Mouse (Mus musculus) midbrain, embryonic 10.5 days (tissue): ENCODE results near the gene Vamp5. TPM values are rescaled to one million over a fixed set of nuclear protein-coding genes. Genes with fewer than 3 reads are reported as not detected.
A peak's percentile ranks its signal among the peaks of the same experiment; 100 is the strongest.

Experiments used
- DNase-seq: peaks from one replicate; pipeline ENCODE4 v3.0.0-alpha.2; 2017; ENCODE audit warnings: low spot score
- H3K27ac ChIP-seq: fragments of 300-500 bp; sonication (generic); replicated peaks from 2 replicates; pipeline ENCODE4 v1.5.1; 2016; ENCODE audit warnings: mild to moderate bottlenecking
- H3K27me3 ChIP-seq: fragments of 300-500 bp; sonication (generic); 2 replicates; pipeline ENCODE4 v1.6.1; 2016; ENCODE audit warnings: low read depth, mild to moderate bottlenecking; ENCODE audit not compliant: poor library complexity, severe bottlenecking
- H3K36me3 ChIP-seq: fragments of 300-500 bp; sonication (generic); 2 replicates; pipeline ENCODE4 v1.6.1; 2016; ENCODE audit warnings: mild to moderate bottlenecking, moderate library complexity
- H3K4me1 ChIP-seq: fragments of 300-500 bp; sonication (generic); 2 replicates; pipeline ENCODE4 v1.6.1; 2016
- H3K4me3 ChIP-seq: fragments of 300-500 bp; sonication (generic); 2 replicates; pipeline ENCODE4 v1.5.1; 2016; ENCODE audit warnings: mild to moderate bottlenecking, moderate library complexity
- H3K9me3 ChIP-seq: fragments of 300-500 bp; sonication (generic); replicated peaks from 2 replicates; pipeline ENCODE4 v1.6.1; 2016; ENCODE audit warnings: mild to moderate bottlenecking
- WGBS: fragments of 180-500 bp; shearing (Covaris S2); methylation state at CpG from one replicate; pipeline ENCODE4 v1.1.7; 2016; 5-methylcytosine and 5-hydroxymethylcytosine counted together
- polyA plus RNA-seq: library from polyadenylated mRNA; unstranded; fragments of >200 nt; fragmentation: Nextera tagmentation; extraction: Ambion mirVana; gene quantifications from 2 replicates; pipeline ENCODE4 v1.2.1, GENCODE M21; 2016

The Vamp5 gene
- polyA plus RNA-seq, 1 experiment from 2014 or later = 12.9 TPM

DNA sequence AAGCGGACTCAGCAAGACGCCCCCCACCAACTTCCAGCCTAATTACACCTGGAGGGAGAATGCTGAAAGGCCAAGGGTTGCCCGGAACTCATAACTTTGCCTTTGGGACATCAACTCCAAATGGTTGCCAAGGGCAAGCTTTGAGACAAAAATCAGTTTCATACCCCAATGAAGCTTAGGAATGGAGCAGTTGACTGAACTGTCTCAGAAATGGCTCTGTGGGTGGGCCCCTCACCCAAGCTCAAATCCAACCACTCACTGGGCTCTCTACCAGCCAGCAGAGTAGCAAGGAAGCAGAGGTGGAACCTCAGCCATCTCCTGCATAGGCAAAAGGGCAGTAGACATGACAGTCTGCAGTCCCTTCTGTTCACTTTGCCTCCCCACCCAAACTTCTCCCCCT is 7.5 kb upstream of the Vamp5 start:
- peaks cover 25% of the 10 kb centered on the region for H3K27me3 ChIP-seq
- 77% methylated on average over 3 of the region's 3 CpGs for WGBS
- no peaks in the 10 kb centered on the region for H3K9me3 ChIP-seq
- no peak overlapping the region for H3K4me3 ChIP-seq
- H3K27ac ChIP-seq = no peak overlapping the region
- H3K36me3 ChIP-seq = no peaks in the 10 kb centered on the region
- DNase-seq = no peak
- H3K4me1 ChIP-seq = peaks cover 23% of the 10 kb centered on the region

DNA sequence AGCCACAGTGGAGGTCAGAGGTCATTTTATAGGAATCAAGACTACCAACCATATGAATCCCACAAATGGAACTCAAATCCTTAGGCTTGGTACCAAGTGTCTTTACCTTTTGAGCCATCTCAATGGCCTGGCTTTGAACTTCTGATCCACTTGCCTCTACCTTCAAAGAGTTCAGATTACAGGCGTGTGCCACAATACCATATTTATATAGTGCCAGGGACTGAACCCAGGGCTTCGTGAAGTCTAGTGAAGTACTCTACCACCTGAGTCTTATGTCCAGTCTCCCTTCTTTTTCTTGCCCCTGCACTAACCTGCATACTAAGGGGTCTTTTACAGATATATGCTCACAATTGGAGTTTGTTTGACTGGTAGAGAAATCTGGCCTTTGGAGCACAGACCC is 6.3 kb upstream of the Vamp5 start:
- no peaks in the 10 kb centered on the region for H3K36me3 ChIP-seq
- DNase-seq = no peak
- H3K4me3 ChIP-seq = no peak overlapping the region
- peaks cover 23% of the 10 kb centered on the region for H3K4me1 ChIP-seq
- no peaks in the 10 kb centered on the region for H3K9me3 ChIP-seq
- no peak overlapping the region for H3K27ac ChIP-seq
- 96% methylated on average over 2 of the region's 2 CpGs for WGBS
- H3K27me3 ChIP-seq = peaks cover 31% of the 10 kb centered on the region

DNA sequence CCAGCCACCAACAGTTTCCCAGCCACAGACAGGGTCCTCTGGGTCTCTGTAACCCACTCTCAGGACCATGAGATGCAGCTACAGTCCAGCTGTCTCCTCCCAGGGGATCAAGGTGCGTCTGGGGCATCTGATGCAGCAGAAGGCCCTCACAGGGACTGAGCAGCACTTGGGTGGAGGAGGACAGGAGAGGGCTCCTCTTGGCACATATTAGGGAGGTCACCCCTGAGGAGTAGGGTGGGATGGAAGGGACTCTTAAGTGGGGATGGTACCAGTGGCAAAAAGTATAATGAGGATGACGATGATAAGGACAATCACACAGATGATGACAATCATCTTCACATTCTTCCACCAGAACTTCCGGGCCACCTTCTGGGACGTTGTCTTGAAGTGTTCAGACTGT is 5.0 kb upstream of the Vamp5 start:
- Histone ChIP-seq H3K27ac (no peak overlapping the region), H3K36me3 (no peaks in the 10 kb centered on the region), H3K9me3 (no peaks in the 10 kb centered on the region), H3K4me1 (peaks cover 14% of the 10 kb centered on the region), H3K27me3 (peaks cover 35% of the 10 kb centered on the region), H3K4me3 (no peak overlapping the region)
- 90% methylated on average over 4 of the region's 4 CpGs for WGBS
- no peak for DNase-seq

DNA sequence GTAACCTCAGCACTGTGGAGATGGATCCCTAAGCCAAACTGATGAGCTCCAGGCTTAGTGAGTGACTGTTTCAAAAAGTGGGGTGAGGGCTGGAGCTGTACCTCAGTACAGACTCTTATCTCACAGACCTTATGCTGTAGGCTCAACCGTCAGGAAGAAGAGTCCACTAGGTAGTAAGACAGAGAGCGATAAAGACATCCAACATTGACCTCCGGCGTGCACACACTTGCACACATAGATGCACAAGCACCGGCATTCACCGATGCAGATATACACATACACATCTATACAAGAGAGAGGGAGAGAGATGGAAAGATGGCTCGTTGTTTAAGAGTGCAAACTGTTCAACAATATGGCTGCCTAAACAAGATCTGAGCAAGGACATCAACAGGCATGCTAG is 3.7 kb upstream of the Vamp5 start:
- no peaks in the 10 kb centered on the region for H3K9me3 ChIP-seq
- H3K27ac ChIP-seq = no peak overlapping the region
- 95% methylated on average over 7 of the region's 7 CpGs for WGBS

DNA sequence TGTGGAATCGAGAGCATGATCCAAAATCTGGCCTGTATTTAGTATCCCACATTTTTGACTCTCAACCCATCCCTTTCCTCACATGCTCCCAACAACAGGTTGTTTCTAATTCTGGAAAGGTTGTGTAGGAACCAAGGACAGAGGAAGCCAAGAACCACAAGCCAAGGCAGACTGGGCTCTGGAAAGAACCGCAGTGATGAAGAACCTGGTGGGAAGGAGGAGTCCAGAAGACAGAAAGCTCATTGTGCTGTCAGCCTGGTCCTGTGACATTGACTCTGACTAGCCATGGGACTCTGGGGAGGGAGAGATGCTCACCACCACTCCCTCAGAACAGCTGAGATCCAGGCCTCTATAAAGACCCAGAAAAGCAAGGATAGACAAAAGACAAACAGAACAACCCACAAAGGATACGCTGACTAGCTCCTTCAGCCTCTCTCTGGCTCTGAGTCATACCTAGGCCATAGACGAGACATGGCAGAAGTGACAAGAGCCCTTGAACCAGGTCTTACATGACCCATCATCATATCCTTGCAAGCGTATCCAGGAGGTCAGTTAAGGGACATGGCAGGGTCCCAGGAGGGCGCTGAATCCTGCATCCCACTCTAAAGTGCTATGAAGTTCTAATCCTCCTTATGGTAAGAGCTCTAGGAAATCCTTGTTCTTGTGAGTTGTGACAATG is 3.0 kb upstream of the Vamp5 start:
- no peaks in the 10 kb centered on the region for H3K9me3 ChIP-seq
- H3K4me3 ChIP-seq = no peak overlapping the region
- H3K36me3 ChIP-seq = no peaks in the 10 kb centered on the region
- H3K27ac ChIP-seq = no peak overlapping the region
- H3K4me1 ChIP-seq = peaks cover 8% of the 10 kb centered on the region
- 83% methylated on average over 6 of the region's 6 CpGs for WGBS
- H3K27me3 ChIP-seq = peaks cover 38% of the 10 kb centered on the region
- no peak for DNase-seq

More for the DNA sequence above, 3.7 kb upstream of the Vamp5 start:
- no peak overlapping the region for H3K4me3 ChIP-seq
- DNase-seq = no peak
- H3K27me3 ChIP-seq = peaks cover 35% of the 10 kb centered on the region
- no peaks in the 10 kb centered on the region for H3K36me3 ChIP-seq
- H3K4me1 ChIP-seq = peaks cover 8% of the 10 kb centered on the region

DNA sequence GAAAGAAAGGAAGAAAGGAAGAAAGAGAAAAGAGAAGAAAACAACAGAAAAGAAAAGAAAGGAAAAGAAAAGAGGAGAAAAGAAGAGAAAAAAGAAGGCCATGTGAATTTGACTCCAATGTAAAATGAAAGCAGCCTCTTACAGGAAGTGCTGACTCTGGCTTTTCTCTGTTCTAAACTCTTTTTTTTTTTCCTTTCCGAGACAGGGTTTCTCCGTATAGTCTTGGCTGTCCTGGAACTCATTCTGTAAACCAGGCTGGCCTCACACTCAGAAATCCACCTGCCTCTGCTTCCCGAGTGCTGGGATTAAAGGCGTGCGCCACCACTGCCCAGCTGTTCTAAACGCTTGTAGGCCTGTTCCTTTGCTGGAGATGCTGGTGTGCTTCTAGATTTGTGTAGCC is 2.2 kb upstream of the Vamp5 start:
- 90% methylated on average over 6 of the region's 6 CpGs for WGBS
- no peaks in the 10 kb centered on the region for H3K9me3 ChIP-seq
- H3K27ac ChIP-seq = no peak overlapping the region
- peaks cover 41% of the 10 kb centered on the region for H3K27me3 ChIP-seq
- no peak for DNase-seq
- no peak overlapping the region for H3K4me3 ChIP-seq
- no peaks in the 10 kb centered on the region for H3K36me3 ChIP-seq
- peaks cover 8% of the 10 kb centered on the region for H3K4me1 ChIP-seq

- peak overlapping the region; percentile 67; the same call in 1 of the 2 replicates for H3K27ac ChIP-seq
- no peak for DNase-seq
- WGBS = 47% methylated on average over 7 of the region's 7 CpGs
- H3K27me3 ChIP-seq = peaks cover 41% of the 10 kb centered on the region
- no peaks in the 10 kb centered on the region for H3K36me3 ChIP-seq
- peak overlapping the region; percentile 57 for H3K4me3 ChIP-seq
- H3K4me1 ChIP-seq = peaks cover 8% of the 10 kb centered on the region
- no peaks in the 10 kb centered on the region for H3K9me3 ChIP-seq
Measured at GRCm38 (mm10) chr6:72379377-72380130, 714 bp downstream of the Vamp5 start.

DNA sequence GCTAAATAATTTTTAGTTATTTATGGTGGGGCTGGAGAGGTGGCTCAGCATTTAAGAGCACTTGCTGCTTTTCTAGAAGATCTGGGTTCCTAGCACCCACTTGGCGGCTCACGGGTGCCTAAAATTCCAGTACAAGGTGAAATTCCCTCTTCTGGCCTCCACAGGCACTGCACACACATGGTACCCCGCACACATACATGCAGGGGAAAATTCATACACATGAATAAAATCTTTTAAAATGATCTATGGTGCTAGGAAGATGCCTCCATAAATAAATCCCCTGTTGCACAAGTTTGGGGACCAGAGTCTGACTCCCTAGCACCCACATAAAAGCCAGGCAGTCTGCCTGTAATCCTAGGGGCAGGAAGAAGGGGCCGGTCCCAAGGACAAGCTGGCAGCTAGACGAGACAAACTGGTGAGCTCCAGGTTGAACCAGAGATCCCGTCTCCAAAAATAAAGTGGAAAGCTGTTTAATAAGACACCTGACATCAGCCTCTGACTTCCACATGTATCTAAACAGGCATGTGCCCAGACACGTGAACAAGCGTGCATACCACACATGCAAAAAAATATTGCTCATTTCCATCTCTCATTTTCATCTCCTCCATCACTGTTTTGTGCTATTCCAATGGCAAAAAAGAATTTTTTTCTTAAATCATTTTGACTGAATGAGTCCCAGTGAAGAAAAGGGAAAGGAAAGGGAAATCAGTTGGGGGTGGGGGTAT is 1.6 kb downstream of the Vamp5 start:
- peaks cover 8% of the 10 kb centered on the region for H3K4me1 ChIP-seq
- no peaks in the 10 kb centered on the region for H3K36me3 ChIP-seq
- H3K27ac ChIP-seq = no peak overlapping the region
- no peak overlapping the region for H3K4me3 ChIP-seq
- peaks cover 41% of the 10 kb centered on the region for H3K27me3 ChIP-seq
- WGBS = 85% methylated on average over 8 of the region's 8 CpGs
- DNase-seq = no peak
- H3K9me3 ChIP-seq = no peaks in the 10 kb centered on the region

DNA sequence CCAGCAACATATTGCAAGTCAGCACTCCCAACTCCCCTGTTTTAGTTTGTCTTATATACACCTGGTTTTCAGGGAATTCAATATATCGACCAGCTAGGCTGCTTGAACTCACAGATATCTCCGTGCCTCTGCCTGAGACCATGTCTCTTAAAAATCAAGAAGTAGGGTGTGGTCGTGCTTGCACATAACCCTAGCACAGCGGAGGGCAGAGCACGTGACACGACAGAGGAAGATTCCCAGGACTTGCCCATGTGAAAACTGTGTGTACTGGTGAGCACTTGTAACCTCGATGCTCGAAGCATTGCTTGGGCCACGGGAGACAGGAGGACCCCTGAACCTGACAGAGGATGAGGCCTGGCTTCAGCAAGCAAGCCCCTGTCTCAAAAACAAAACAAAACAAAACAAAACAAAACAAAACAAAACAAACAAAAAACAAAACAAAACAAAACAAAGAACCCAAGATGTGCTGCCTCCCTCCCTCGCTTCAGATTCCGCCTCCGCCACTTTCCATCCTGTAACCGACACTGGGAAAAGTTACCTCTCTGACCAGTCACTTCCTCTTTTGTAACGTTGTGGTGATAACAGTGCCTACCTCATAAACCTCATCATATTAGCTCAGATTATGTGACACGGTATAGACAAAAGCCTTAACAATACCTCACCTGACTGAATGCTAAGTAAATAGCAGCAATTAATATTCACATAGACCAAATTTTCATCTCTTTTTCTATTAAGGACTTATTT is 5.3 kb downstream of the Vamp5 start:
- peaks cover 16% of the 10 kb centered on the region for H3K4me1 ChIP-seq
- DNase-seq = no peak
- peaks cover 20% of the 10 kb centered on the region for H3K27me3 ChIP-seq
- no peaks in the 10 kb centered on the region for H3K36me3 ChIP-seq
- H3K27ac ChIP-seq = no peak overlapping the region
- H3K4me3 ChIP-seq = no peak overlapping the region
- H3K9me3 ChIP-seq = no peaks in the 10 kb centered on the region
- 88% methylated on average over 15 of the region's 15 CpGs for WGBS

DNA sequence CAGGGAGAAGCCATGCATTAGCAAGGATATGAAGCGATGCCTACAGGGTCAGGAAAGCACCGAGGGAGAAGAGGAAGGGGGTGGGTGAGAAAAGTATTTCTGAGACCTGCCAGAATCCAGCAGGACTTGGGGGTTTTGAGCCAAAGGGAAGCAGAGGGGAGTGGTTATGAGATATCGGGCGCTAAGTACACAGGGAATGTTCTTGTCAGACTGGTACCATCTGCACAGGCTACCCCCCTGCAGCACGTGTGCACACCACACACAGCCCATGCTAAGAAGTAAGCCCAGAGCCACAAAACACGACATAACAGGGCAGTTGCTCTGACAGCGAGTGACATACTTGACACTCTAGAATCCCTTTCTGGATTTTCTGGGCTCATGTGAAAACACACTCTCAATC is 6.1 kb downstream of the Vamp5 start:
- no peaks in the 10 kb centered on the region for H3K9me3 ChIP-seq
- H3K4me3 ChIP-seq = no peak overlapping the region
- H3K27me3 ChIP-seq = peaks cover 12% of the 10 kb centered on the region
- no peak overlapping the region for H3K27ac ChIP-seq
- WGBS = 80% methylated on average over 7 of the region's 7 CpGs
- H3K4me1 ChIP-seq = peaks cover 14% of the 10 kb centered on the region
- H3K36me3 ChIP-seq = no peaks in the 10 kb centered on the region
- no peak for DNase-seq

DNA sequence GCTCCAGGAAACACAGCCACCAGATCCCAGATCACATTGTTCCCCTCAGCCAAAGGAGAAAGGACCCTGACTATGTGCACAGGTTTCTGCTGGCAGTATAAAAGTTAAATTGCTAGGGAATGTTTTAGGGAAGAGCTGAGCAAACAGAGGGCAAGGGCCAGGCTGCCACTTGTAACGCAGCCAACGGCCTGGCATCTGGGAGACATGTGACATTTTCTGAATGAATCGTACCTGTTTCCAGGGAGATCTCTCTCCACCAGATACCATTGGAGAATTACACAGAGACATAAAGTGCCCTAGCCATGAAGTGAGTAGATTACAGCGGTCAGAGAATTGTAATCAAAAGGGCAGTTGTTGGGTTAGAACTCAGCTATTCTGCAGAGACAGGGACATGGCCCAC is 7.1 kb downstream of the Vamp5 start:
- peaks cover 14% of the 10 kb centered on the region for H3K4me1 ChIP-seq
- no peak for DNase-seq
- no peaks in the 10 kb centered on the region for H3K36me3 ChIP-seq
- H3K4me3 ChIP-seq = no peak overlapping the region
- H3K27me3 ChIP-seq = peaks cover 2% of the 10 kb centered on the region; the same call in 1 of the 2 replicates
- 90% methylated on average over 4 of the region's 4 CpGs for WGBS
- H3K27ac ChIP-seq = no peak overlapping the region
- H3K9me3 ChIP-seq = no peaks in the 10 kb centered on the region

DNA sequence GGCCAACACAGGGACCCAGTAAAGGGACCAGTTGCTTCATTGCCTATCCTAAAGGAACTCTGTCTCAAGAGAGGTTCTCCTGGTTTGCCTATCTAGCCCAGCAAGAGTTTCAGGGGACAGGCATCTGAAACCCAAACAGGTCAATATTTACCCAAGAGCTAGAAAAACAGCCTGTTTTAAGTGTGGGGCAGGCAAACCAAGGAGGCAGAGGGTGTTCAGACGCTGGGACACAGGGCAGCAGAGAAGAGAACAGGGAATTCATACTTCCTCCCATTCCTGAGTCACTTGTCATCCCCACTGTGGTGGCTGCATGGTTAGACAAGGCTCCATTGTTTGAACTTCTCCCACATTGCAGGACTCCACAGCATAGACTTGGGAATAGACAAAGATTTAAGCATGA is 8.7 kb downstream of the Vamp5 start:
- Histone ChIP-seq H3K36me3 (no peaks in the 10 kb centered on the region), H3K4me1 (peaks cover 14% of the 10 kb centered on the region), H3K27me3 (no peaks in the 10 kb centered on the region), H3K27ac (no peak overlapping the region), H3K9me3 (no peaks in the 10 kb centered on the region), H3K4me3 (no peak overlapping the region)
- no peak for DNase-seq
- 42% methylated on average over 1 of the region's 1 CpGs for WGBS
